Mouse (Mus musculus) testis, adult 2 months (tissue): ENCODE measurements around the gene Ttc25.

Source experiments
- CTCF ChIP-seq: fragments of 200-500 bp; IDR thresholded peaks from 2 replicates; pipeline ENCODE4 v1.5.1; 2012; ENCODE audit warnings: low read depth, mild to moderate bottlenecking, inconsistent platforms, low read length, moderate library complexity; ENCODE audit not compliant: control insufficient read depth, insufficient read depth, insufficient replicate concordance
- POLR2A ChIP-seq: fragments of 200-500 bp; IDR thresholded peaks from 2 replicates; pipeline ENCODE4 v1.6.1; 2012; ENCODE audit warnings: low read depth, mild to moderate bottlenecking, inconsistent platforms, low read length, moderate library complexity; ENCODE audit not compliant: control insufficient read depth

DNA sequence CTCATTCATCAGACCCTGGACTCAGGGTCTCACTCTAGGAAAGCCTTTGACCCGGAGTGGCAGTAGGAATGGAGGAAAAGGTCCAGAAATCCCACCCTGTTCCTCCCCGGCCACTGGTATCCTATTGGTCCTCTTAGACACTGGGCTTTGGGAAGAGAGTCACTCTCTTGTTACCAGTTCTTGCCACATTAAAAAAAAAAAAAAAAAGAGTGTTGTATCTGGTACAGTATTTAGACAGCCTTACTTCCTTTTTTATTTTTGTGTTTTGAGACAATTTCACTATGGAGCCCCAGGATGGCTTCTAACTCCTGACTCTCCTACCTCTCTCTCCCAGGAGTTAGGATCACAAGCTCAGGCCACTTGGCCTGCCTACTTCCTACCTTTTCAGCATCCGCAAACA, 12.2 kb downstream of the Ttc25 start:
- TF ChIP-seq CTCF, result no peak
- TF ChIP-seq POLR2A, result no peak
